Mouse (Mus musculus) heart, adult 2 months (tissue): ENCODE measurements at regions not wholly inside any gene's neighbourhood (a gene's known extent, or its start where the extent isn't known, plus 50 kb on each side); places are given as distances from the start of the nearest gene placed in this dataset.
A peak's percentile ranks its signal among the peaks of the same experiment; 100 is the strongest.

Experiments used
- DNase-seq, 2 experiments: peaks; one replicate each; pipeline ENCODE4 v3.0.0; 2021
- H3K27ac ChIP-seq: fragments of 200-600 bp; 2 replicates; pipeline ENCODE4 v1.8.1; 2022
- H3K27me3 ChIP-seq: fragments of 200-500 bp; 2 replicates; pipeline ENCODE4 v1.6.1; 2012; ENCODE audit warnings: mild to moderate bottlenecking, low read length, inconsistent platforms, mixed read lengths; ENCODE audit not compliant: control insufficient read depth, insufficient read depth
- H3K36me3 ChIP-seq: fragments of 200-500 bp; 2 replicates; pipeline ENCODE4 v1.6.1; 2012; ENCODE audit warnings: low read length, inconsistent platforms; ENCODE audit not compliant: control insufficient read depth, insufficient read depth
- H3K4me1 ChIP-seq: fragments of 200-500 bp; 2 replicates; pipeline ENCODE4 v1.6.1; 2011; ENCODE audit warnings: low read length; ENCODE audit not compliant: control insufficient read depth, insufficient read depth
- H3K4me3 ChIP-seq: fragments of 200-600 bp; 2 replicates; pipeline ENCODE4 v1.8.1; 2022
- H3K79me2 ChIP-seq: fragments of 200-500 bp; replicated peaks from 2 replicates; pipeline ENCODE4 v1.6.1; 2012; ENCODE audit warnings: mild to moderate bottlenecking, inconsistent platforms, low read length, moderate library complexity, mixed read lengths; ENCODE audit not compliant: control insufficient read depth, insufficient read depth
- H3K9ac ChIP-seq: fragments of 200-500 bp; 2 replicates; pipeline ENCODE4 v1.6.1; 2012; ENCODE audit warnings: low read depth, mild to moderate bottlenecking, control low read depth, inconsistent platforms, low read length, mixed read lengths
- CTCF ChIP-seq: fragments of 200-600 bp; IDR thresholded peaks from 2 replicates; pipeline ENCODE4 v1.8.1; 2022; ENCODE audit warnings: antibody characterized with exemption, mild to moderate bottlenecking, moderate library complexity
- EP300 ChIP-seq: fragments of 200-500 bp; IDR thresholded peaks from 2 replicates; pipeline ENCODE4 v1.6.1; 2011; ENCODE audit warnings: low read depth, low read length, control low read depth; ENCODE audit not compliant: insufficient read depth
- POLR2A ChIP-seq: fragments of 200-500 bp; IDR thresholded peaks from 2 replicates; pipeline ENCODE4 v1.6.1; 2011; ENCODE audit warnings: mild to moderate bottlenecking, low read depth, low read length, control low read depth; ENCODE audit not compliant: insufficient read depth
- WGBS: fragments of 180-500 bp; shearing (Covaris S2); methylation state at CpG from one replicate; pipeline ENCODE4 v1.1.7; 2018; 5-methylcytosine and 5-hydroxymethylcytosine counted together
- intact Hi-C: fragments of 180-260 bp; cut with DNase I; formaldehyde crosslinking; loops from one replicate; pipeline ENCODE4 v1.15.1; 2025

DNA sequence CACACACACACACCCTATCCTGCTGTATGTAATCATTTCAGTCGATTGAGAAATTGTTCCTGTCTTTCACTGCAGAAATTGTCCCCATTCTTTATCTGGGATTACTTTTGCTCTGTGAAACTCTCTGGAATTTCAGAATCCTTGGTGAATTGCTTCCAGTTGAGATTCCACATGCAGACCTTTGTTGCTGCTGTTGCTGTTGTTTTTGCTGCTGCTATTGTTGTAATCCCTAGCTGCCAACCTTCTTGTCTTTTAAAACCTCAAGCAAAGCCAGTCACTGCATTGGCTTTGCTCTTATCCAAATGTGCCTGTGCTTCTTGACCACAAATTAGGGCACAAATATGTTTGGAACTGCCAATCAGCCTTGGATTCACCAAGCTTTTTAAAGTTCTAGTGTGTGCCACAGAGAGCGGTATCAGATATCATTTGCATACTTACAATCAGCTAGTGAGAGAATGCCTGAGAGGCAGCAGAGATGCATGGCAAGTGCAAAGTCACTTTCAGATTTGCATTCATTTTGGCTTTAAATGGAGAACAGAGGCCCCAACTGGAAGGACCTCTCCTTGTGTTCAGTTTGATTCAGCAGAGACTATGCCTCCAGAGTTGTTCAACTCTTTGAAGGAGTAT, 1187.0 kb upstream of the Map3k7 start:
- intact Hi-C loops = no loop called here
- no peaks in the 10 kb centered on the region for H3K36me3 ChIP-seq
- H3K4me3 ChIP-seq = no peak overlapping the region
- H3K27me3 ChIP-seq = no peaks in the 10 kb centered on the region
- H3K27ac ChIP-seq = no peak overlapping the region
- 72% methylated on average over 2 of the region's 2 CpGs for WGBS
- no peak overlapping the region for H3K9ac ChIP-seq
- no peak for DNase-seq
- TF ChIP-seq POLR2A (no peak), CTCF (no peak), EP300 (no peak)
- H3K79me2 ChIP-seq = no peaks in the 10 kb centered on the region
- H3K4me1 ChIP-seq = no peaks in the 10 kb centered on the region

DNA sequence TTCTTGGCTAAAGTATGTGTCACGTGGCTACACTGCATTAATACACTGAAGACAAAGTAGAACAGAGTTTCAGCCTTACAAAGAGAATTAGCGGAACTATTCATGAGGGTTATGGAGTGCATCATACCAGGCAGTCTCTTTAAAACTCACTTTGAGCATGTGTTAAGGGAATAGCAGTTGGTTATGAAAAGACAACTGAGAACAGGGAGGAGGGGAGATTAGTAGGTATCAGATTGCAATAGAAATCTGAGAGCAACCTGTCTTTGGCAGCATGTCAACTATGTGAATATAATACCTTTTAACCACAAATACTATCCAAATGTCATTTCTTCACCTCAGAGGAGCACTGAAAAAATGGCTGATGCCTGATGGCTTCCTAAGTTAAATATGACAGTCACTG, 1182.2 kb upstream of the Map3k7 start:
- WGBS = 48% methylated on average over 2 of the region's 2 CpGs

DNA sequence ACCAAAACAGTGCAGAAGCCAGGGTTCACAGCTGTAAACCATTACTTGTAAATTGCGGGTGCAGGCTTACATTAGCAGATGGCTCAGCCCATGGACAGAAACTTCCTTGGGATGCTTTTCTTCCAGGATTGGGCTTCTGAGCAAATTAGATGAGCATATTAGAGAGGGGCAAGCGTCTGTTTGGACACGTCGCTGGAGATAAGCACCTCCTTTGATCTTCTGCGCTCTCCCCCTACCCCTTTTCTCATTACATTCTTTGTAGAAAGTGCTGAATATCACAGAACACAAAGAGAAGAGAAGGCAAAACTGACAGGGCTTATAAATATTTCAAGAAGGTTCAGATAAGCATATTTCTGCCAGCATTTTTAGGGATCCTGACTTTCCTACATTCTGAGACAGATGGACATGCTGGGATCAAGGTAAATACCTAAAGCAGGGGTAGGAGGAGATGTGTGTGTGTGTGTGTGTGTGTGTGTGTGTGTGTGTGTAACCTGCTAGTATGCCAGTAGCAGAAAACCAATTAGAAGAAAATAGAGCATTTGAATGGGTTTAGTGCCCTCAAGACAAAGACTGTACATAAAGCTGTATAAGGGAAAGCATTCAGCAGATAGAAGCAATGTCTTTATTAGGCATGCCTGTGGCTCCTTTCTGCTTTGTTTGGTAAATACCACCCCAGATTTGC, 1173.8 kb upstream of the Map3k7 start:
- H3K27me3 ChIP-seq = no peaks in the 10 kb centered on the region
- H3K79me2 ChIP-seq = no peaks in the 10 kb centered on the region
- no peak for DNase-seq
- intact Hi-C loops = no loop called here
- no peaks in the 10 kb centered on the region for H3K36me3 ChIP-seq
- H3K4me3 ChIP-seq = no peak overlapping the region
- no peak overlapping the region for H3K9ac ChIP-seq
- no peak overlapping the region for H3K27ac ChIP-seq
- TF ChIP-seq EP300 = no peak
- no peak for TF ChIP-seq POLR2A
- no peak for TF ChIP-seq CTCF
- no peaks in the 10 kb centered on the region for H3K4me1 ChIP-seq
- 53% methylated on average over 5 of the region's 5 CpGs for WGBS

More for the DNA sequence above, 1182.2 kb upstream of the Map3k7 start:
- no peak overlapping the region for H3K9ac ChIP-seq
- no peak overlapping the region for H3K4me3 ChIP-seq
- DNase-seq = no peak
- intact Hi-C loops = no loop called here
- TF ChIP-seq EP300 (no peak), POLR2A (no peak), CTCF (no peak)
- H3K79me2 ChIP-seq = no peaks in the 10 kb centered on the region
- no peaks in the 10 kb centered on the region for H3K4me1 ChIP-seq
- no peaks in the 10 kb centered on the region for H3K36me3 ChIP-seq
- H3K27ac ChIP-seq = no peak overlapping the region
- H3K27me3 ChIP-seq = no peaks in the 10 kb centered on the region

DNA sequence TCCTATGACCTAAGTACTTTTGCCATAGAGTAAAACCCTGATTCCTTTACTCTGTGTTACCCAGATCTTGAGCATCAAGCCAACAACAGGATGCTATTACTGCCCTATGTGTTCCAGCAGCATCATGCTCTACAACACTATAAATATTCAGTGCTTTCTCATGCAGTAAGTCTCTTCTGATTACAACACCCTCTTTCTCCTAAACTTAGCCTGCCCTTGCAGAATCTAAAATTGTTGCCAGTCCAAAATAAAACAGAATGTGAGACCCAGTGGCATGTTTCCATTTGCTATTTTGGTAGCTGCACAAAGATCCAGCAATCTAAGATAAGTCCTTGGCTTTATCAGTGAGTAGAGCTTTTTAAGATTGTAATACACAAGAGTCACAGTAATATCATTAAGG, 1154.1 kb upstream of the Map3k7 start:
- Histone ChIP-seq H3K27ac (peak overlapping the region; percentile 21), H3K4me1 (no peaks in the 10 kb centered on the region), H3K4me3 (no peak overlapping the region), H3K27me3 (no peaks in the 10 kb centered on the region), H3K36me3 (no peaks in the 10 kb centered on the region), H3K9ac (no peak overlapping the region), H3K79me2 (no peaks in the 10 kb centered on the region)
- intact Hi-C loops = no loop called here
- peak in 1 of 2 experiments; percentile 4 for DNase-seq
- TF ChIP-seq EP300 (no peak), CTCF (no peak), POLR2A (no peak)

DNA sequence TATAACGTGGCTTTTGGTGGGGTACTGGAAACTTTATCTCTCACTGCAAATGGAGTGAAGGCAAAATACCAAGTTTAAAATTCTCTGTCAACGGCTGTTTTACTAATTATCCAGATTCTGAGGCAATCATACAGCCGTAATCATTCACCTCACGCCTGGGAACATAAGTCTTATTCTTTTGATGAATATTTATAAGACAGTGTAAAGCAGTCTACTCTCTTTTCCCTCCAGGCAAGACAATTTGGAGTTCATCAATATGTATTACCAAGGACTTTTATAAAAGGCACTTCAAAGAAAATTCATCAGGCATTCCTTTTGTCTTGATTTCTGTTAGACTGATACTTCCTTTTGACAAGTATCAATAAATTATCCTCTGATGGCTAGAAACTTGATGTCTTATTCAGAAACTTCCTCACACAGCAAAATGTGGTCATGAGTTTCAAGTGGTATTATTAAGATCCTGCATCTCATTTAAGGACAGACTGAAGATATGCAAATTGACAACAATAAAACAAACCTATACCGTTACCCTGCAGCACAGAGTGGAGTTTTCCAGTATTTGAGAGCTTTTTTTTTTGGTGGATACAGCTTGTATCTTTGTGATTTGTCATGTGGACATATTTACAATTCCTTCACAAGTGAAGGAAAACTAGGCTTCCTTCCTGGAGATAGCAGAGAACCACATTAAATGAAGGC, 1108.4 kb upstream of the Map3k7 start:
- no peak overlapping the region for H3K27ac ChIP-seq
- H3K4me1 ChIP-seq = no peaks in the 10 kb centered on the region
- no peak overlapping the region for H3K4me3 ChIP-seq
- intact Hi-C loops = no loop called here
- WGBS = 60% methylated on average over 5 of the region's 5 CpGs
- H3K27me3 ChIP-seq = no peaks in the 10 kb centered on the region
- H3K36me3 ChIP-seq = no peaks in the 10 kb centered on the region
- no peak for DNase-seq
- H3K79me2 ChIP-seq = no peaks in the 10 kb centered on the region
- H3K9ac ChIP-seq = no peak overlapping the region
- TF ChIP-seq CTCF = no peak
- no peak for TF ChIP-seq POLR2A
- TF ChIP-seq EP300 = no peak

DNA sequence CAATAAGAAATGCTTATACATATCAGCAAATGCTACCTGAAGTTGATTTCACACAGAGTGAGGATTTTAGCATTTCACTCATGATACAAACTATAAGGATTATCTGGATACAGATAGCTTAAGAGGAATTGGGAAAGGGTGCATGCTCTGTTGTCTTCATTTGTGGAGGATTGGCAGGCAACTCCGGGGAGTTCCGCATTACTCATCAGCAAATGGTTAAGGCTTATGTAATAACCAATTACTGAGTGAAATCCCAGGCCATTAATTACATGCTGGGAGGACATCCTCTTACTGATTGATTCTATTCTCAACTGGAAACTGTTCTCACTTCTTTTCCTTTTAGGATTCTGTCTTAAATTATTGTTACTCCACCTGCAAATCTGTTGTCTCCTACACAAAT, 1058.9 kb upstream of the Map3k7 start:
- H3K36me3 ChIP-seq = no peaks in the 10 kb centered on the region
- H3K4me3 ChIP-seq = no peak overlapping the region
- H3K79me2 ChIP-seq = no peaks in the 10 kb centered on the region
- TF ChIP-seq EP300 (no peak), CTCF (no peak), POLR2A (no peak)
- H3K27me3 ChIP-seq = no peaks in the 10 kb centered on the region
- H3K4me1 ChIP-seq = no peaks in the 10 kb centered on the region
- WGBS = 82% methylated on average over 2 of the region's 2 CpGs
- intact Hi-C loops = no loop called here
- no peak overlapping the region for H3K27ac ChIP-seq
- no peak for DNase-seq
- no peak overlapping the region for H3K9ac ChIP-seq
